Mouse (Mus musculus): ENCODE data around the gene Abcc9. TPM values are rescaled to one million over a fixed set of nuclear protein-coding genes. Genes with fewer than 3 reads are reported as not detected.
"Not testable (repeated sequence)": the region's sequence is repeated elsewhere in the genome, so short reads cannot be mapped to it uniquely, and the experiment has no call there.

Abcc9 gene
- polyA plus RNA-seq, 1 experiment from 2014 or later: 1.00 TPM

DNA sequence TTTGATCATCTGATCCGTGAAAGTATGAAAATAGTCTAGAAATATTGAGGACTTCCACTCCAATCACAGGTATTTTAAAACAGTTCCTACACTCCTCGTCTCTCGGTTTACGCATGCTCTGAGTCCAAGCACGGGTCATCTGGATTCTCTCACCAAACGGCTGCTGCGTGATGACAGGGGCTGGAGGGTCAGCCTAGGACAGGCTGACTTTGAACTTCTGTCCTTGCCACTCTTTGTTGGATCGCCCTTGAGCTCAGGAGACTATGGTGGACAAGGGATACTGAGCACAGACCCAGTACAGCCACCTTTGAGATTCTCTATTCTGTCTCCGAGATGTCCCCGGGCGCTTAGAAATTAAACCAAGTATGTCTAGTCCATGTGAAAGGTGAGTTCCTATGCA lies 12.4 kb downstream of the Abcc9 start:
- WGBS: 92% methylated on average over 11 of the region's 11 CpGs
- DNase-seq (ENCODE audit: low spot score): no peak
- no peaks in the 10 kb centered on the region for H3K4me1 ChIP-seq
- no peaks in the 10 kb centered on the region for H3K36me3 ChIP-seq
- H3K4me3 ChIP-seq: no peak overlapping the region
- no peaks in the 10 kb centered on the region for H3K9me3 ChIP-seq (replicated peaks)
- no peak overlapping the region for H3K27ac ChIP-seq (replicated peaks)
- no peaks in the 10 kb centered on the region for H3K27me3 ChIP-seq (ENCODE audit: low read depth, poor library complexity, severe bottlenecking)

- no peak overlapping the region for H3K27ac ChIP-seq (replicated peaks)
- no peaks in the 10 kb centered on the region for H3K36me3 ChIP-seq
- no peaks in the 10 kb centered on the region for H3K9me3 ChIP-seq (replicated peaks)
- 84% methylated on average over 7 of the region's 7 CpGs for WGBS
- H3K4me1 ChIP-seq: no peaks in the 10 kb centered on the region
- H3K4me3 ChIP-seq: no peak overlapping the region
- no peaks in the 10 kb centered on the region for H3K27me3 ChIP-seq (ENCODE audit: low read depth, poor library complexity, severe bottlenecking)
- no peak for DNase-seq (ENCODE audit: low spot score)
Observed at GRCm38 (mm10) chr6:142682985-142683691, 19.0 kb downstream of the Abcc9 start.

- WGBS: 94% methylated on average over 2 of the region's 2 CpGs
- Histone ChIP-seq H3K4me1 (no peaks in the 10 kb centered on the region), H3K4me3 (no peak overlapping the region), H3K36me3 (no peaks in the 10 kb centered on the region), H3K9me3 (replicated peaks) (no peaks in the 10 kb centered on the region), H3K27me3 (ENCODE audit: low read depth, poor library complexity, severe bottlenecking) (no peaks in the 10 kb centered on the region), H3K27ac (replicated peaks) (no peak overlapping the region)
- no peak for DNase-seq (ENCODE audit: low spot score)
Observed at GRCm38 (mm10) chr6:142670021-142670420, 32.1 kb downstream of the Abcc9 start.

- H3K9me3 ChIP-seq (replicated peaks): no peaks in the 10 kb centered on the region
- WGBS: 90% methylated on average over 6 of the region's 6 CpGs
- H3K4me3 ChIP-seq: no peak overlapping the region
- no peak overlapping the region for H3K27ac ChIP-seq (replicated peaks)
- H3K4me1 ChIP-seq: no peaks in the 10 kb centered on the region
- H3K27me3 ChIP-seq (ENCODE audit: low read depth, poor library complexity, severe bottlenecking): no peaks in the 10 kb centered on the region
- DNase-seq (ENCODE audit: low spot score): no peak
- no peaks in the 10 kb centered on the region for H3K36me3 ChIP-seq
Observed at GRCm38 (mm10) chr6:142669343-142669742, 32.8 kb downstream of the Abcc9 start.

GRCm38 (mm10) chr6:142668831-142669230 lies 33.3 kb downstream of the Abcc9 start:
- no peak for DNase-seq (ENCODE audit: low spot score)
- 92% methylated on average over 6 of the region's 6 CpGs for WGBS
- Histone ChIP-seq H3K4me1 (no peaks in the 10 kb centered on the region), H3K9me3 (replicated peaks) (no peaks in the 10 kb centered on the region), H3K4me3 (no peak overlapping the region), H3K36me3 (no peaks in the 10 kb centered on the region), H3K27me3 (ENCODE audit: low read depth, poor library complexity, severe bottlenecking) (no peaks in the 10 kb centered on the region), H3K27ac (replicated peaks) (no peak overlapping the region)

- 68% methylated on average over 1 of the region's 1 CpGs for WGBS
- Histone ChIP-seq H3K36me3 (no peaks in the 10 kb centered on the region), H3K9me3 (replicated peaks) (no peaks in the 10 kb centered on the region)
Observed at GRCm38 (mm10) chr6:142668419-142668766, 33.7 kb downstream of the Abcc9 start.

DNA sequence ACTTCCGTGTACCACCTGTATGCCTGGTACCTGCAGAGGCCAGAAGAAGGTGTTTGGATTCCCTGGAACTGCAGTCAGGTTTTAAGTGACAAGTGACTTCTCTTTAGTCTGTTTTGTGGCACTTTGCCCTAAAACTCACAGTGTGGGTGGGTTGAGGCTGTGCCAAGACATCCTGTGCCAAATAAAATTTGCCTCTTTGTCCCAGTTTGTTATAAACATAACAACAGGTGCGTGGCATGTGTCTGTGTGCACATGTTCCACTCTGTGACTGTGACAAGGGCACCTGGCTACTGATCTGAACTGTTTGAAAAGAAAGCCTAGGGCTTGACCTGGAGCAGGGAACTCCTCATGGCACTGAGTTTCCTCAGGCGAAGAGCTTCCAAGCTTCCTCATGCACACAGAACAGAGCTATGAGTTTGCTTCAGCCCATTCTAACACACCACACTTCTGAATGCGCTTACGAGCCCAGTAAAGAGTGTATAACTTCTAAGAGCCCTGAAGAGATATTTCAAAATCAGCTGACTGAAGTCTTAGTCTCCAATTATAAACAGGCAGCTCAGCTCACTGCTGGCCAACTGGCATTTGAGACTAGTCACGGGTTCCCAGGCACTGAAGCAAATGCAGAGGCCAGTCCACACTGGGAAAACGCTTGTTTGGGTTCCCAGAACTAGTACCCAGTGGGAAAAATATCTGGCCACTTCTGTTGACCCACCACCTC lies 34.3 kb downstream of the Abcc9 start:
- WGBS: 84% methylated on average over 7 of the region's 7 CpGs
- H3K27me3 ChIP-seq (ENCODE audit: low read depth, poor library complexity, severe bottlenecking): no peaks in the 10 kb centered on the region
- DNase-seq (ENCODE audit: low spot score): no peak
- H3K4me1 ChIP-seq: no peaks in the 10 kb centered on the region
- no peaks in the 10 kb centered on the region for H3K36me3 ChIP-seq
- H3K4me3 ChIP-seq: no peak overlapping the region
- no peaks in the 10 kb centered on the region for H3K9me3 ChIP-seq (replicated peaks)
- H3K27ac ChIP-seq (replicated peaks): no peak overlapping the region

More at GRCm38 (mm10) chr6:142668419-142668766, 33.7 kb downstream of the Abcc9 start:
- DNase-seq (ENCODE audit: low spot score): no peak
- H3K4me3 ChIP-seq: no peak overlapping the region
- H3K4me1 ChIP-seq: no peaks in the 10 kb centered on the region
- no peaks in the 10 kb centered on the region for H3K27me3 ChIP-seq (ENCODE audit: low read depth, poor library complexity, severe bottlenecking)
- no peak overlapping the region for H3K27ac ChIP-seq (replicated peaks)

GRCm38 (mm10) chr6:142662056-142662455 lies 40.1 kb downstream of the Abcc9 start:
- H3K4me1 ChIP-seq; H3K36me3 ChIP-seq; H3K27me3 ChIP-seq (ENCODE audit: low read depth, poor library complexity, severe bottlenecking); DNase-seq (ENCODE audit: low spot score); H3K27ac ChIP-seq (replicated peaks); H3K9me3 ChIP-seq (replicated peaks); H3K4me3 ChIP-seq: not testable (repeated sequence)
- WGBS: 94% methylated on average over 3 of the region's 3 CpGs

- Histone ChIP-seq H3K4me1 (no peaks in the 10 kb centered on the region; the same call in 1 of the 2 replicates), H3K4me3 (no peak overlapping the region), H3K27me3 (ENCODE audit: low read depth, poor library complexity, severe bottlenecking) (no peaks in the 10 kb centered on the region), H3K9me3 (replicated peaks) (no peaks in the 10 kb centered on the region), H3K36me3 (no peaks in the 10 kb centered on the region), H3K27ac (replicated peaks) (no peak overlapping the region)
- peak; percentile 17 for DNase-seq (ENCODE audit: low spot score)
- 59% methylated on average over 5 of the region's 5 CpGs for WGBS
Observed at GRCm38 (mm10) chr6:142659038-142659437, 43.1 kb downstream of the Abcc9 start.

- Histone ChIP-seq H3K27ac (replicated peaks) (no peak overlapping the region), H3K4me3 (no peak overlapping the region), H3K27me3 (ENCODE audit: low read depth, poor library complexity, severe bottlenecking) (no peaks in the 10 kb centered on the region), H3K9me3 (replicated peaks) (no peaks in the 10 kb centered on the region), H3K4me1 (no peaks in the 10 kb centered on the region; the same call in 1 of the 2 replicates), H3K36me3 (no peaks in the 10 kb centered on the region)
- DNase-seq (ENCODE audit: low spot score): no peak
- 57% methylated on average over 5 of the region's 5 CpGs for WGBS
Observed at GRCm38 (mm10) chr6:142654561-142654960, 47.6 kb downstream of the Abcc9 start.

GRCm38 (mm10) chr6:142652175-142652574 lies 49.9 kb downstream of the Abcc9 start:
- no peak overlapping the region for H3K27ac ChIP-seq (replicated peaks)
- no peak for DNase-seq (ENCODE audit: low spot score)
- 61% methylated on average over 1 of the region's 1 CpGs for WGBS
- no peaks in the 10 kb centered on the region; the same call in 1 of the 2 replicates for H3K4me1 ChIP-seq
- no peak overlapping the region for H3K4me3 ChIP-seq
- no peaks in the 10 kb centered on the region for H3K9me3 ChIP-seq (replicated peaks)
- no peaks in the 10 kb centered on the region for H3K27me3 ChIP-seq (ENCODE audit: low read depth, poor library complexity, severe bottlenecking)
- no peaks in the 10 kb centered on the region for H3K36me3 ChIP-seq

GRCm38 (mm10) chr6:142649331-142649730 lies 52.8 kb downstream of the Abcc9 start:
- whole genome bisulfite sequencing: 83% methylated on average over 3 of the region's 3 CpGs

DNA sequence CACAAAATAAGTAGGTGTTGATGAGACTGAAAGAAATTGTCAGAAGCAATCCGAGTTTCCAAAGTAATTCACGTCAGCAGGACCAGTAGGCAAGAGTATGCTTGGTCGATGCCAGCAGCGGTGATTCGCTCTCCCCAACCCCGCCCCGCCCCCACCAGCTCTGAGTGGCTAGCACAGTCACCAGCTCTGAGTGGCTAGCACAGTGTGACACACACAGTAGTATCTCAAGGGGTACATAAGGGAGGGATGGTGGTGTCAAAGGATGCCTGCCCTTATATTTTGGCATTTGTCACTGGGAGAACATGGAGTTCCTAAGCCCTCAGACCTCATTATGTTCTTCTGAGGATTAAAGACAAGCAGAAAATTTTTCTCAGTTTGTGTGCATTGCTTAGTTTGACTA lies 56.6 kb downstream of the Abcc9 start:
- Histone ChIP-seq H3K4me1 (no peaks in the 10 kb centered on the region; the same call in 1 of the 2 replicates), H3K9me3 (replicated peaks) (no peaks in the 10 kb centered on the region), H3K27ac (replicated peaks) (no peak overlapping the region), H3K36me3 (no peaks in the 10 kb centered on the region), H3K4me3 (no peak overlapping the region), H3K27me3 (ENCODE audit: low read depth, poor library complexity, severe bottlenecking) (no peaks in the 10 kb centered on the region)
- DNase-seq (ENCODE audit: low spot score): no peak
- WGBS: 73% methylated on average over 7 of the region's 7 CpGs

More at GRCm38 (mm10) chr6:142649331-142649730, 52.8 kb downstream of the Abcc9 start:
- Histone ChIP-seq H3K4me1 (no peaks in the 10 kb centered on the region; the same call in 1 of the 2 replicates), H3K27me3 (ENCODE audit: low read depth, poor library complexity, severe bottlenecking) (no peaks in the 10 kb centered on the region), H3K9me3 (replicated peaks) (no peaks in the 10 kb centered on the region), H3K4me3 (no peak overlapping the region), H3K27ac (replicated peaks) (no peak overlapping the region), H3K36me3 (no peaks in the 10 kb centered on the region)
- DNase-seq (ENCODE audit: low spot score): no peak
